Mouse (Mus musculus): ENCODE results near the gene Tead3.

Gene Tead3

GRCm38 (mm10) chr17:28350466-28351352 lies at the start of gene Tead3:
Gene Tead3, minus strand, starts transcription at chr17:28350817.
- peak; percentile 89 for DNase-seq

GRCm38 (mm10) chr17:28394994-28395393 lies 44.4 kb upstream of the Tead3 start:
- no peak for DNase-seq

- no peak for DNase-seq
Observed at GRCm38 (mm10) chr17:28394051-28394765, 43.6 kb upstream of the Tead3 start.

DNA sequence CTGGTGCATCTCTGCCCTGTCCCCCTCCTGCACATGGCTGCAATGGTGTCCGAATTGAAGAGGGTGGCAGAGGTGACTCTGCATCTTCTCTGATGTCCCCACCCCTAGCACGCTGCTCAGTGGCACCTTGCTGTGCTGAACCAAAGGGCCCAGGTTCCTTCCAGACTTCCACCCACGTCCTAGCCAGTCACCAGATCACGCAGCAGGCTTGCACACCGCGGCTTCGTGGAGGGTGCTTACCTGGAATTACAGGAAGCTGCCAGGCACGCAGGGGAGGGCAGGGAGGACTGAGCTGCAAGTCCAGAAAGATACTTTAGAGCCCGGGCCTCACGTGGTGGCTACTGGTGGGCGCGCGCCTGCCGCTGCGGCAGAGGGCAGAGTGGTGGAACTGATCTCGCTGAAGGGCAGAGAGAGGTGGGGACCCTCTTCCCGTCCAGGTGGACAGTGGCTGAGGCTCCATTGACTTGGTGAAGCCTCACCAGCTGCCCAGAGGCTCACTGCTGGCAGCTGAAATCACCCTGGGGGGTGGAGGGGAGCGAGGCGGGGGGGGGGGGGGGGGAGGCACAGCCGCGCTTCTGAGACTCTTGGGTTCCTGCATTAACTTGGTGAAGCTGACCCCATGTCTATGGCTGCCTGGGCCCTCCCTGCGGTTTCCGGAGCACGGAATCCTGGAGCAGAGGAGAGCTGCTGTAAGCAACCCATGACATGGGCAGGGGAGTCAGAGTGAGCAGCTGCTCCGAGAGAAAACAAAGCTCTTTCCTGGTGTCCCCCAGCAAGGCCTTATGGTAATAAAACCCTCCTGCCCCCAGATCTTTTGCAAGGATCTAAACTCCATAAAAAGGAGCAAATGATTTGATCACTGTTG lies 41.2 kb upstream of the Tead3 start:
- DNase-seq: peak; percentile 42

DNA sequence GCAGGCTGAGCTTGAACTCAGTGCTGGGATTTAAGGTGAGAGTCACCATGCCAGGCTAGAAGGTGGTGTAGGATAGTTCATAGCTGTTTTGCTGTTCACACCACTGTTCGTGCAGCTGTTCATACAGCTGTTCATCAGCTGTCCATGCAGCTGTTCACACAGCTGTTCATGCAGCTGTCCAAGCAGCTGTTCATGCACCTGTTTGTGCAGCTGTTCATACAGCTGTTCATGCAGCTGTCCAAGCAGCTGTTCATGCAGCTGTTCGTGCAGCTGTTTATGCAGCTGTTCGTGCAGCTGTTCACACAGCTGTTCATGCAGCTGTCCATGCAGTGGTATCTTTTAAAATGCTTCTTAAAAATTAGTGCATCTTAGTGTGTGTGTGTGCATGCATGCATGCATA lies 37.9 kb upstream of the Tead3 start:
- no peak for DNase-seq

GRCm38 (mm10) chr17:28386150-28386905 lies 35.7 kb upstream of the Tead3 start:
- DNase-seq: peak; percentile 85

DNA sequence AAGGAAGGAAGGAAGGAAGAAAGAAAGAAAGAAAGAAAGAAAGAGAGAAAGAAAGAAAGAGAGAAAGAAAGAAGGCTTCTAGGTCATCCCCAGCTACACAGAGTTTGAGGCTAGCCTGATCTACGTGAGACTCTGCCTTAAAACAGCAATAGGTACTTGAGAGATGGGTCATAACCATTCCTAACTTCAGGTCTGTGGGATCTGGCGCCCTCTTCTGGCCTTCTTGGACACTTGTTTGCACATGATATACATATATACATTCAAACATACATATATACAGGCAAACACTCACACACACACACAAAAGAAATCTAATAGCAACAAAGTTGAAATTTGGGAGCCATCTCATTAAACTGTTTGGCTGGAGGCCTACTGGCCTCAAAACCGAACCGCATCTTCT lies 33.7 kb upstream of the Tead3 start:
- no peak for DNase-seq

DNA sequence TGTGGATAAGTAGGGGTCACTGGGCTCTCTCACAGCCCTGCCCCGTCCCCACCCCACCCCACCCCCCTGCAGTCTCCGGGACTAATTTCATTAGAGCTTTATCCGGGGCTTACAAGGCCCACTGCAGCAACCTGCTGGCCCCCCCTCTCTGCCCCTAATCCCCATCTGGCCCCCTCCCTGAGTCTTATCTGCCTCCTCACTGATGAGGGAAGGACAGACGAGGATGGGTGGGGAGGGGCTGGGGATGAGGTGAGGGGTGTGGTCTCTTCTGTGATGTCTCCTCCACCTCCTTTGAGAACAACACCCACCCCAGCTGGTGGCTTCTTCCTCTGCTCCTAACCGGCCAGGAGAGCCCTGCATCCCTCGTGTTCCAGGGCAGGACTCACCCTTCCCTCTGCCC lies 29.6 kb upstream of the Tead3 start:
- DNase-seq: no peak

DNA sequence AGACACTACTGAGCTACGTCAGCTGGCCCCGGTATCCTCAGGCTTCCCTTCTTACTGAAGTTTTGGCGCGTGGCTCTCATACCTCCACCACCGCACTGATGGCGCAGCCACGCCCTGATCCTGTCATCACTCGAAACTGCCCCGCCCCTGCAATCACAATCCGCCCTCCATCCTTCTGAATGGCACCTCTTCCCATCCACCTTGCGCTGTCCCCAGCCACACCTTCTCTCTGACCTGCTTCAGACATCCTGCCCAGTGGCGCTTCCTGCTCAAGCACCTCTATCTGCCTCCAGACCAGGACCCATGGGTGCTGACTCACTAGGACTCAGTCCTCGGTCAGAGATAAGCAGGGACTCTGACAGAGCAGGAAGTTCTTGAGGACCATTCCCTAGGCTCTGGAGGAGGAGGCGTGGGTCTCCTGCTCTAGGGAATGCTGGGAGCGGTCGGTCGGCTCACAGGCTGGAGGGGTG lies 25.0 kb upstream of the Tead3 start:
- no peak for DNase-seq

DNA sequence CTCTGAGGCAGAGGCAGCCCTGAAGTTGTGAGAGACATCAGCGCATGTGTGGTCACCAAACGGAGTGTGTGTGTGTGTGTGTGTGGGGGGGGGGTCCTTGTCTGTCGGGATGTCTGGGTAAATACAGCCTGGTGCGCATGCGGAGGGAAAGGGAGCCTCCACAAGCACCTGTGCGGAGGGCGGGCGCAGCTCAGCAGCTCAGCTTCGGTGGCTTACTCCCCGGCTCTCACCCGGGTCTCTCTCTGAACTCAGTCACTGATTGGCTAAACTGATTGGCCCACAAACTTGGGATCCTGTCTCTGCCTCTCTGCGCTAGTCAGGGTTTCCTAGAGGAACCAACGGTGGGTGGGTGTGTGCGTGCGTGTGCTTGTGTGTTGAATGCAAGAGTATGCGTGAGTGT lies 23.9 kb upstream of the Tead3 start:
- no peak for DNase-seq

DNA sequence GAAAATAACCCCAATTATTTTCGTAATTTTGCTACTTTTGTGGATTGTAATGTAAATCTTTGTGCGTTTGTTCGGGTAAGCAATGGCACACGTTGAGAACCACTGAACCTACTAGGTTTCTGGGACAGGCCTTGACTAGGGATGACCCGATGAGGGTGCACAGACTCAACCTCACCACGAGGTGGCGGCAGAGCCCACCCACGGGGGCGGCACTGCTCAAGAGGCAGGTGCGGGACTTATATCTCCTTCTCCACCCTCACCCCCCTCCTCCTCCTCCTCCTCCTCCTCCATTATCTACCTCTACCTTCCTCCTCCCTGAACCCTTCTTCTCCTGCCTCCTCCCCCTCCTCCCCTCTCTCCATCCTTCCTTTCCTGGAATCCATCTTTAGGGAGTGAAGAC lies 23.2 kb upstream of the Tead3 start:
- peak; percentile 68 for DNase-seq

DNA sequence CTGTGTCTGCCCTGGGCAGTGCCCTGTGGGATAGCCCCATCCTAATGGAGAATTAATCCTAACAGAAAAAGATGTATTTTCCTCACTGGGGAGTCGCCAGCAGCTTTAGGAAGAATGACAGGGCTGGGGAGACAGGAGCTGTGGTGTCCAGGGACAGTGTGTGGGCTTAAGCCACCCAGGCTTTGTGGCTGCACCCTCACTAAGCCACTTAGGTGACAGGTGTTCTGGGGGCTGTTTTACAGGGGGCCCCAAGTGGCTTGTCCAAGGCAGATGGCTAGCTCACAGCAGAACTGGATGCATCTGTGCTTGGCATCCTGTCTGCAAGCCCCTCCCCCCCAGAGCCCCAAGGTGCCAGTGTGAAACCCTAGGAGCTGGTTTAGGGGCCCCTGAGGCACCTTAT lies 21.3 kb upstream of the Tead3 start:
- DNase-seq: no peak

GRCm38 (mm10) chr17:28371286-28371685 lies 20.7 kb upstream of the Tead3 start:
- no peak for DNase-seq

- DNase-seq: no peak
Observed at GRCm38 (mm10) chr17:28369056-28369455, 18.4 kb upstream of the Tead3 start.

DNA sequence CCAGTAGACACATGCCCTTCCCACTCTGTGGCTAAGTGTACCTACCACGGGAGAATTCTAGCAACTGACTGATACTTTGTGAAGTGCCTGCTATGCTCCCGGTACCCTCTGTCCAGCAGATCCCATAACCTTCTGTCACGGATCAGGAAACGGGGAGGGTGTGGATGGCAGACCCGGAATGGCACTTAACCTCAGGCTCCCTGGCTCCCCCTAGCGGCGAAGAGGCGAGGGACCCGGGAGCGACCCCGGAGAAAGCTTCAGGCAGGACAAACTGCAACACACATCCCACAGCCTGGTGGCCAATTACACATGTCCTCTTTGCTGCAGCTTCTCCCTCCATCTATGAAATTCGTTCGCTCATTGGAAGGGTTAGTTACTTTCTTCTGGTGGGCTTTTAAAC lies 17.8 kb upstream of the Tead3 start:
- DNase-seq: peak; percentile 84

- DNase-seq: no peak
Observed at GRCm38 (mm10) chr17:28365122-28365521, 14.5 kb upstream of the Tead3 start, which contains the start of gene Tulp1. Gene Tulp1, minus strand, starts transcription at chr17:28365222.

GRCm38 (mm10) chr17:28363507-28363906 lies 12.9 kb upstream of the Tead3 start:
- DNase-seq: no peak

DNA sequence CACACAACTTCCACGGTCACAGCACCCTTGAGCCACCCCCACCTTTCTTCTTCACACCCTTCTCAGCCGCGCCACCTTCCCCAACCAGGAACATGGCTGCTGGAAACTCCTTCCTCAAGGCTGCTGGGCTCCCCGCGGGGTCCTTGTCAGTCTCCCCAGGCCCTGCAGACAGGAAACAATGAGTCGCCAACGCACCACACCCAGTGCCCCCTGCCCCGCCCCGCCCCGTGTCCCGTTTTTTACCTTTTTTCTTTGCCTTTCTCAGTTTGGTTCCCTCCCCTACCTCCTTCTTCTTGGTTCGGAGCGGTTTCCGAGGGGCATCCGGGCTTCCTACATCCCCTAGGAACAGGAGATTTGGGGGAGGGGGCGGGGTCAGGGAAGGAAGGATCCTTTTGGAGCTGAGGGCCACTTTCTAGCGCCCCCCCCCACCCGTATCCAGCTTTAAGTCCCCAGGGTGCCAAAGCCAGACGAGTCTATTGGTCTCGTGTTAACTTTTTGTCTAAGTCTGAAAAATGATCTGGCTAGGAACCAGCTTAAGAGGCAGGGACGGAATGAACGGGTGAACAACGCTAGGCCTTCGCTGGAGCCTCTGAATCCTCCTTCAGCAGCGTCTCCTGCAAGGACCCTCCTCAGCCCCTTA lies 12.2 kb upstream of the Tead3 start:
- peak; percentile 59 for DNase-seq

- no peak for DNase-seq
Observed at GRCm38 (mm10) chr17:28361921-28362652, 11.5 kb upstream of the Tead3 start.

DNA sequence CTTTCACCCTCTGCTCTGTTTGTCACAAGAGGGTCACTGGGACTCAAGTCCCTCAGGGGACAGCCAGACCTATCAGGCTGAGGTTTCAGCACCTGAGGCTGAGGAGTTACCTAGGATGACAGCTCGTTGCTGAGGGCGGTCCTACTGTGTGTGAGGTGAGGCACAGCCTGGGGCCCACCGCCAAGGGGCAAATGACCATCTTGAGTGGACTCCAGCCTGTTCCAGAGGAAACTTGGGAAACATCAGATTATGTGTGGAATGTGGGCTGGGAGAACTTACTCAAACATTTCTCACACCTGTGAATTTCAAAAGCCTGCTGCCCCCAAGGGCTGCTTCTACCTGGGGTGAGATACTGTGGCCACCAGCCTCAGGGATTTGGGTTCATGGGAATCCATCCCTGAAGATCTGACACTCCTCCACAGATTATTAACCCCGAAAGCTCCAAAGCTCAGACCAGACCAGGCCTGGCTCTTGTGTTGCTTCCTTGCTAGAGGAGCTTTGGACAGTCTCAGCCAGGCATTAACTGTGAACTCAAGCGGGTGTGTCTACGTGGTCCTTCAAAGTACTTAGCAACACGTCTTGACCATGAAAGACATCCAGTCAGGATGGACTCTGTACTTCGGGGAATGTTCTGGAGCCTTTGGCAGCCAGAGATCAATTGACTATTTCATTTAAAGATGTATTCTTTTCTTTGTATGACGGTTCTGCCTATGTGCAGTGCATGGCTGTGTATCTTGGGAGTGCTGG lies 10.1 kb upstream of the Tead3 start:
- DNase-seq: no peak

Data from embryo, embryonic 11 days (tissue).